Mouse (Mus musculus) MEL (cell line): Measurements from ENCODE around the gene Klrb1c. TPM values are rescaled to one million over a fixed set of nuclear protein-coding genes. Genes with fewer than 3 reads are reported as not detected.
"Not testable (repeated sequence)": the region's sequence is repeated elsewhere in the genome, so short reads cannot be mapped to it uniquely, and the experiment has no call there.

Experiments
- DNase-seq: peaks from one replicate; pipeline ENCODE4 v3.0.0; 2011; ENCODE audit warnings: low read depth, low spot score
- H3K27ac ChIP-seq: 2 replicates; pipeline ENCODE4 v1.5.1; 2012; ENCODE audit warnings: low read depth, mild to moderate bottlenecking, control low read depth, low read length, moderate library complexity; ENCODE audit not compliant: control insufficient read depth
- H3K27me3 ChIP-seq, 2 experiments: fragments of 150-350 bp in 1 of 2; sonication (generic) in 1 of 2; 2 replicates each; pipeline ENCODE4 v1.6.1; 2012; ENCODE audit warnings: low read length in 2 of 2, mild to moderate bottlenecking in 2 of 2, improper control_type of control experiment in 1 of 2, moderate library complexity in 1 of 2; ENCODE audit not compliant: insufficient read depth in 2 of 2, control insufficient read depth in 1 of 2
- H3K36me3 ChIP-seq, 2 experiments: 2 replicates each; pipeline ENCODE4 v1.6.1; 2012 to 2014; ENCODE audit warnings: low read length in 2 of 2, improper control_type of control experiment in 1 of 2, inconsistent platforms in 1 of 2, mild to moderate bottlenecking in 1 of 2; ENCODE audit not compliant: insufficient read depth in 2 of 2, control insufficient read depth in 1 of 2
- H3K4me1 ChIP-seq, 2 experiments: fragments of 150-350 bp in 1 of 2; sonication (generic) in 1 of 2; 2 replicates each; pipeline ENCODE4 v1.6.1; 2012; ENCODE audit warnings: low read length in 2 of 2, improper control_type of control experiment in 1 of 2, mild to moderate bottlenecking in 1 of 2; ENCODE audit not compliant: insufficient read depth in 2 of 2, control insufficient read depth in 1 of 2
- H3K4me3 ChIP-seq, 2 experiments: fragments of 150-350 bp in 1 of 2; sonication (generic) in 1 of 2; 2 replicates each; pipeline ENCODE4 v1.5.1; 2012; ENCODE audit warnings: low read depth in 2 of 2, low read length in 2 of 2, mild to moderate bottlenecking in 2 of 2, moderate library complexity in 2 of 2, control low read depth in 1 of 2, improper control_type of control experiment in 1 of 2; ENCODE audit not compliant: control insufficient read depth in 1 of 2, insufficient read depth in 1 of 2
- H3K79me2 ChIP-seq: 2 replicates; pipeline ENCODE4 v1.6.1; 2012; ENCODE audit warnings: mild to moderate bottlenecking, low read length, moderate library complexity; ENCODE audit not compliant: control insufficient read depth, poor library complexity, insufficient read depth
- H3K9ac ChIP-seq: 2 replicates; pipeline ENCODE4 v1.6.1; 2012; ENCODE audit warnings: low read depth, mild to moderate bottlenecking, control low read depth, low read length, moderate library complexity; ENCODE audit not compliant: control insufficient read depth, poor library complexity, severe bottlenecking
- H3K9me3 ChIP-seq: fragments of 150-350 bp; sonication (generic); replicated peaks from 2 replicates; pipeline ENCODE4 v1.6.1; 2012; ENCODE audit warnings: mild to moderate bottlenecking, low read length, improper control_type of control experiment, moderate library complexity; ENCODE audit not compliant: insufficient read depth
- BHLHE40 ChIP-seq: IDR thresholded peaks from 2 replicates; pipeline ENCODE4 v1.6.1; 2012; ENCODE audit warnings: low read depth, mild to moderate bottlenecking, inconsistent platforms, low read length, improper control_type of control experiment, borderline replicate concordance
- CTCF ChIP-seq, 3 experiments: IDR thresholded peaks in 2 of 3; conservative IDR thresholded peaks in 1 of 3; 2 replicates each; pipeline ENCODE4 v1.5.1; 2011 to 2012; ENCODE audit warnings: low read length in 3 of 3, low read depth in 2 of 3, mild to moderate bottlenecking in 2 of 3, improper control_type of control experiment in 1 of 3, inconsistent platforms in 1 of 3, mixed read lengths in 1 of 3, moderate library complexity in 1 of 3; ENCODE audit not compliant: control insufficient read depth in 1 of 3, insufficient read depth in 1 of 3, poor library complexity in 1 of 3, severe bottlenecking in 1 of 3
- EP300 ChIP-seq, 2 experiments: IDR thresholded peaks; 2 replicates each; pipeline ENCODE4 v1.6.1; 2011; ENCODE audit warnings: improper control_type of control experiment in 2 of 2, low read length in 2 of 2, low read depth in 1 of 2, mild to moderate bottlenecking in 1 of 2
- GATA1 ChIP-seq: IDR thresholded peaks from 2 replicates; pipeline ENCODE4 v1.6.1; 2011; ENCODE audit warnings: low read depth, low read length, improper control_type of control experiment
- MAFK ChIP-seq: IDR thresholded peaks from 2 replicates; pipeline ENCODE4 v1.6.1; 2011; ENCODE audit warnings: low read depth, mild to moderate bottlenecking, low read length, improper control_type of control experiment, borderline replicate concordance
- MAX ChIP-seq: IDR thresholded peaks from 2 replicates; pipeline ENCODE4 v1.6.1; 2011; ENCODE audit warnings: low read length, improper control_type of control experiment
- MYC ChIP-seq: IDR thresholded peaks from 2 replicates; pipeline ENCODE4 v1.6.1; 2011; ENCODE audit warnings: low read depth, mild to moderate bottlenecking, low read length, improper control_type of control experiment, moderate library complexity
- POLR2AphosphoS5 ChIP-seq: IDR thresholded peaks from 2 replicates; pipeline ENCODE4 v1.6.1; 2012; ENCODE audit warnings: low read depth, borderline replicate concordance, mild to moderate bottlenecking, inconsistent platforms, low read length, moderate library complexity, mixed read lengths
- RAD21 ChIP-seq: IDR thresholded peaks from 2 replicates; pipeline ENCODE4 v1.6.1; 2011; ENCODE audit warnings: mild to moderate bottlenecking, low read depth, low read length, improper control_type of control experiment
- SMC3 ChIP-seq: IDR thresholded peaks from 2 replicates; pipeline ENCODE4 v1.6.1; 2011; ENCODE audit warnings: low read depth, low read length, improper control_type of control experiment
- TAL1 ChIP-seq: IDR thresholded peaks from 2 replicates; pipeline ENCODE4 v1.6.1; 2012; ENCODE audit warnings: mild to moderate bottlenecking, inconsistent platforms, low read length, moderate library complexity, mixed read lengths
- TCF12 ChIP-seq: IDR thresholded peaks from 2 replicates; pipeline ENCODE4 v1.6.1; 2014; ENCODE audit warnings: low read depth, mild to moderate bottlenecking, inconsistent platforms, low read length, improper control_type of control experiment, moderate library complexity
- USF2 ChIP-seq, 2 experiments: IDR thresholded peaks; 2 replicates each; pipeline ENCODE4 v1.6.1; 2011 to 2012; ENCODE audit warnings: improper control_type of control experiment in 2 of 2, low read length in 2 of 2, borderline replicate concordance in 1 of 2, inconsistent platforms in 1 of 2, low read depth in 1 of 2, mild to moderate bottlenecking in 1 of 2; ENCODE audit not compliant: insufficient read depth in 1 of 2
- ZKSCAN1 ChIP-seq: IDR thresholded peaks from 2 replicates; pipeline ENCODE4 v1.6.1; 2012; ENCODE audit warnings: low read depth, mild to moderate bottlenecking, inconsistent platforms, low read length, improper control_type of control experiment, moderate library complexity
- ZMIZ1 ChIP-seq: IDR thresholded peaks from 2 replicates; pipeline ENCODE4 v1.6.1; 2012; ENCODE audit warnings: low read depth, mild to moderate bottlenecking, inconsistent platforms, low read length, improper control_type of control experiment, moderate library complexity
- polyA plus RNA-seq, 2 experiments: library from polyadenylated mRNA; stranded (reverse) in 1 of 2; unstranded in 1 of 2; fragments of >175 nt in 1 of 2; fragments of >200 nt in 1 of 2; gene quantifications; 2 replicates each; pipeline versions ENCODE4 v1.2.1 to v1.2.4; 2012; ENCODE audit warnings: low replicate concordance in 2 of 2, low read depth in 1 of 2; ENCODE audit not compliant: insufficient read length in 2 of 2, insufficient read depth in 1 of 2, missing spikeins in 1 of 2
- total RNA-seq: library from RNA; depleted of rRNA; stranded (reverse); fragments of 300-350 nt; gene quantifications from 2 replicates; pipeline ENCODE4 v1.2.3, GENCODE M21; 2012

The Klrb1c gene
- total and polyA plus RNA-seq, 3 experiments, result not detected

DNA sequence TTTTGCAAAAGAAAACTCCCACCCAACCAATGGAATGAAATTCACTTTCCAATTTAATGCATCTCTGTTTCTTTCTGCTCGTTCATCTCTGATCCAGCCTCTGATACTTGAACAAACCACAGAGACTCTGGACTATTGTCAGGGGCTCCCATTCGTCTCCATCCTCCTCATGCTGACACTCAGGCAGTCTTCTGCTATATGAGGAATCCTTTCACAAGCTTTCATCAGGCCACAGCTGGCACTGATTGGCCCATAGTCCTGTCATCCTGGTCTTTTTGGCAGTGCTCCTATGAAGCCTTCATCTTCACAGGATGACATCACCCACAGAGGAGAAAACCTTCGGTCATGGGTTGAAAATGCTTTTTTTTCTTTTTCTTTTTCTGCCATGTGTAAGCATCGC is 21.0 kb downstream of the Klrb1c start:
- no peak for TF ChIP-seq ZKSCAN1
- no peak for TF ChIP-seq ZMIZ1
- TF ChIP-seq POLR2AphosphoS5, result no peak
- TF ChIP-seq EP300 (IDR thresholded peaks at IDR 0.05; ENCODE audit: low read depth in 1 of 2, low read length in 2 of 2), result no peak
- TF ChIP-seq BHLHE40, result no peak
- TF ChIP-seq MAFK, result no peak
- no peak for TF ChIP-seq SMC3
- no peak for TF ChIP-seq USF2 (IDR thresholded peaks at IDR 0.05; ENCODE audit: borderline replicate concordance in 1 of 2, insufficient read depth in 1 of 2, low read depth in 1 of 2, low read length in 2 of 2)
- no peak for TF ChIP-seq TCF12
- TF ChIP-seq MAX, result no peak
- TF ChIP-seq GATA1, result no peak
- no peak for TF ChIP-seq MYC
- TF ChIP-seq TAL1, result no peak
- TF ChIP-seq RAD21, result no peak
- H3K4me1 ChIP-seq, result peaks cover 0 to 5% of the 10 kb centered on the region in 2 experiments; a peak in 2 of 4 replicates
- H3K36me3 ChIP-seq, result peaks cover 0 to 3% of the 10 kb centered on the region in 2 experiments; a peak in 1 of 4 replicates
- no peaks in the 10 kb centered on the region for H3K27me3 ChIP-seq
- H3K4me3 ChIP-seq, result no peak overlapping the region
- no peak for DNase-seq
- H3K27ac ChIP-seq, result no peak overlapping the region
- no peak overlapping the region for H3K9ac ChIP-seq
- H3K9me3 ChIP-seq, result no peaks in the 10 kb centered on the region
- H3K79me2 ChIP-seq, result no peaks in the 10 kb centered on the region

DNA sequence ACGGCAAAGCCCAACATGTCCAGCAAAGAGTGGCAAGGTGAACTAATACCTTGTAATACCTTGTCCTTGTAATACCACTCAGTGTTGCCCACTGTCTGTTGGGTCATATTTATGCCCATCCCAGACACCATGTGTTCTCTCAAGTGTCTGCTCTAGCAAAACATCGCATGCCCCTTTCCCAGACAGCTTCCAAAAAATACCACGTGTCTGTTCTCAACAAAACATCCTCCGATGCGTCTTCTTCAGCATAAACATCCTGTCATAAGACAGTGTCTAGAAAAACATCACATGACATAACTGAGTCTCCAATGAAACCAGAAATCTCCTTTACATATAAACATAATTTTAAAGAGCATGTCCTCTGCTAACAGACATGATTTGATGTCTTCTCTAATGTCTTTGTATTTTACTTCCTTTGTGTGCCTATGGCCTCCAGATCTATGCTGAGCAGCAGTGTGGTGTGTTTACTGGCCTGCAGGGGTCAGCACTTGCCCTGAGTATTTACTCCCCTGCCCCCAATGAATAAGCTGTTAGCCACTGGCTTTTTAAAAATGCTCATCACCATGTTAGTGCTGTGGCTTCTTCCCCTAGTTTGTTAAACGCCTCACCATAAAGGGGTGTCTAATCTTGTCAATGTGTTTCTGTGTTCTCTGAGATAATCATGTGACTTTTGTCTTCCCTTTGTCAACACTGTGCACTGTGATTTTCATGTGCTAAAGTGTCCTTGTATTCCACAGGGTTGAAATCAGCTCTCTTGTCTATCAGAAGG is 22.3 kb downstream of the Klrb1c start:
- TF ChIP-seq RAD21 (peak; percentile 50), CTCF (IDR thresholded peaks at IDR 0.05 in 2 of 3, conservative IDR thresholded peaks at IDR 0.05 in 1 of 3; ENCODE audit: control insufficient read depth in 1 of 3, insufficient read depth in 1 of 3, low read depth in 2 of 3, low read length in 3 of 3, poor library complexity in 1 of 3, severe bottlenecking in 1 of 3) (peak; percentile 33 to 62 (median 55); a peak in 5 of 6 replicates)
- not testable (repeated sequence) for H3K27me3 ChIP-seq, H3K27ac ChIP-seq

More for the DNA sequence above, 22.3 kb downstream of the Klrb1c start:
- not testable (repeated sequence) for H3K4me1 ChIP-seq, H3K36me3 ChIP-seq, H3K9me3 ChIP-seq, H3K4me3 ChIP-seq, H3K79me2 ChIP-seq, H3K9ac ChIP-seq
- DNase-seq, result peak; percentile 62
